Mouse (Mus musculus) erythroblast, embryonic 14.5 days (primary cell): ENCODE measurements around the gene Cfap44.

Experiments used
- GATA1 ChIP-seq: IDR thresholded peaks from 2 replicates; pipeline ENCODE4 v1.6.1; 2012; ENCODE audit warnings: low read length, inconsistent platforms, mixed read lengths
- TAL1 ChIP-seq: IDR thresholded peaks from 3 replicates; pipeline ENCODE4 v1.6.1; 2012; ENCODE audit warnings: low read length, inconsistent platforms, mixed read lengths

GRCm38 (mm10) chr16:44475281-44475680 is 80.7 kb downstream of the Cfap44 start:
- peak; percentile 50; the same call in 1 of the 3 replicates for TF ChIP-seq TAL1
- TF ChIP-seq GATA1, result no peak
